Mouse (Mus musculus) bone marrow macrophage, adult 2 months (primary cell): ENCODE data around the gene Tex26.

ENCODE experiments used
- CTCF ChIP-seq: IDR thresholded peaks from 2 replicates; pipeline ENCODE4 v1.5.1; 2012; ENCODE audit warnings: low read depth, mild to moderate bottlenecking, low read length, moderate library complexity
- POLR2A ChIP-seq: IDR thresholded peaks from 2 replicates; pipeline ENCODE4 v1.6.1; 2012; ENCODE audit warnings: mild to moderate bottlenecking, low read depth, low read length, borderline replicate concordance

DNA sequence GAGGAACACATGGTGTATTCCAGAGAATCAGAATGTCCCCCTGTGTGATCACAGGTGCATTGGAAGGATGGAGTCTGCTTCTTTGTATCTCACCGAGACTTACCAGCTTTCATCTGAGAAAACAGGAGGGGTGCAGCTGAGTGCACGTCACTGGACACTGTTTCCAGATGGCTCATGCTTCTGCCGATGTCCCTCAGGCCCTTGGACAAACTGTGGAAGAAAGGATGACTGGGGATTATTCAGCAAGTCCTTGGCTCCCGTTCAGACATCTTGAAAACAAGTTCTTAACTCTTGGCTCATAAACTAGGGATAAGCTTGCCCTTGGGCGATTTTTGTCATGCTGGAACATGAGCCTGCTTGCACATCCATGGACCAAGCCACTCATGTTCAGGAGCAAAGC, 36.1 kb upstream of the Tex26 start:
- TF ChIP-seq CTCF (no peak), POLR2A (no peak)
